Mouse (Mus musculus) megakaryocyte, embryonic 14.5 days (primary cell): ENCODE measurements around the gene 1700023F06Rik.

Source experiments
- FLI1 ChIP-seq: IDR thresholded peaks from 2 replicates; pipeline ENCODE4 v1.6.1; 2012; ENCODE audit warnings: low read length, inconsistent platforms, mixed read lengths
- GATA1 ChIP-seq: IDR thresholded peaks from 3 replicates; pipeline ENCODE4 v1.6.1; 2012; ENCODE audit warnings: mixed read lengths, low read length, inconsistent platforms, borderline replicate concordance

DNA sequence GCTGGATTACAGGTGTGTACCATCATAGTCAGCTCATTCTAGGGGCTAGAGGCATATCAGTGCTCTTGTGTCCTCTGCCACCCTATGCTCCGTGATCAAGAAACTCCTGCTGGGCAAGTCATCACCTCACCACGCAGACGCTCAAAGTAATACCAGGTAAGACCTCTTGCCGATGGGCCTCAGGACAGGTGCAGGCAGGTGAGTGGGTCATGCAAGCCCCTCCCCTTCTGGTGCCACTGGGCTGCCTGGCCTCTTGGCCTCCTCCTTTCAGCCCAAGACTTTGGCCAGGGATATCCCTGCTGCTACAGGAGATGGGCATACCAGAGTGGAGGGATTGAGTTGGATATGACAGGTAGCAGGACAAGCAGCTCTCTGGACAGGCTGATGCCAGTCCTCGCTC lies 10.9 kb upstream of the 1700023F06Rik start:
- TF ChIP-seq GATA1 (no peak), FLI1 (no peak)
